Mouse (Mus musculus): Measurements from ENCODE around the gene Btrc. TPM values are rescaled to one million over a fixed set of nuclear protein-coding genes. Genes with fewer than 3 reads are reported as not detected.

Btrc gene
- total RNA-seq (2023), result 17.8 TPM

DNA sequence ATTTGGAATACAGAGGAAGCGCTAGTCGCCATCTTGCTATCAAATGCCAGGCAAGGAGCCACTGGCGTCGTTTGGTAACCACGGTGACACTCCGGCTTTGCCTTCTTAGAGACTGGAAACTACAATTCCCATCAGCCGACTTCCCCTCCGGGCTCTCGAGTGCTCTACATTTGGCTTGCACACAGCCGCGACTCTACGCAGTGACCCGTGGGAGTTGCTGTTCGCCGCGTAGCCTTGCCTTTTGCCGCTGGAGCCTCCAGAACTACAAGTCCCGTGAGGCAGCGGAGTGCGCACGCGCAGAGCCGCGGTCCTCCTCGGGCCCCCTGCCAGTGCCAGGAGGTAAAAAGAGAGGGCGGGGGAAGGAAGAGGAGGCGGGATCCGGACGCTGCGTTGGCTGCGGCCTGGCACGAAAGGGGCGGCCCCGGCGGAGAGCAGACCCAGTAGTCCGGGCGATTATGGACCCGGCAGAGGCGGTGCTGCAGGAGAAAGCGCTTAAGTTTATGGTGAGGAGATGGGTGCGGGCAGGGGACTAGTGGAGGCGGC, at the start of gene Btrc:
Gene Btrc, plus strand, starts transcription at position 351 of the 543 bp plus-strand sequence.

GRCm38 (mm10) chr19:45560153-45560890, 196.8 kb downstream of the Btrc start, which contains the start of the genes Poll and Gm17018:
Gene Poll (minus strand): TSS chr19:45560531.
Gene Gm17018 (plus strand): TSS chr19:45560615.

Other genes with a start within 250 kb of the Btrc start
- not detected for gene Tlx1, start 213.1 kb upstream of the Btrc start, total RNA-seq (2023)
- gene Lbx1, start 127.9 kb upstream of the Btrc start, total RNA-seq (2023), result not detected
- 9.0 TPM for gene Poll, start 196.8 kb downstream of the Btrc start, total RNA-seq (2023)
- 23.8 TPM for gene Gm17018, start 196.9 kb downstream of the Btrc start, total RNA-seq (2023)